Mouse (Mus musculus): ENCODE data around the gene Ubxn1.

GRCm38 (mm10) chr19:8850402-8850901 lies 20.8 kb upstream of the Ubxn1 start, which contains the start of gene Lrrn4cl:
- TF ChIP-seq EP300 (IDR thresholded peaks at IDR 0.05; ENCODE audit: low read depth): no peak
- no peak for TF ChIP-seq CTCF (IDR thresholded peaks at IDR 0.05; ENCODE audit: low read depth)

Measured in heart, postnatal 0 days (tissue).